Mouse (Mus musculus): ENCODE results near the gene Map2.

- TF ChIP-seq CTCF (IDR thresholded peaks at IDR 0.05; ENCODE audit: low read depth) = no peak
- TF ChIP-seq EP300 (optimal IDR thresholded peaks at IDR 0.05) = no peak
These were observed 17.8 kb downstream of the Map2 start for GRCm38 (mm10) chr1:66192891-66193290.
